ENCODE assay signal across 11 mouse cellular contexts in the genomic region with DNA sequence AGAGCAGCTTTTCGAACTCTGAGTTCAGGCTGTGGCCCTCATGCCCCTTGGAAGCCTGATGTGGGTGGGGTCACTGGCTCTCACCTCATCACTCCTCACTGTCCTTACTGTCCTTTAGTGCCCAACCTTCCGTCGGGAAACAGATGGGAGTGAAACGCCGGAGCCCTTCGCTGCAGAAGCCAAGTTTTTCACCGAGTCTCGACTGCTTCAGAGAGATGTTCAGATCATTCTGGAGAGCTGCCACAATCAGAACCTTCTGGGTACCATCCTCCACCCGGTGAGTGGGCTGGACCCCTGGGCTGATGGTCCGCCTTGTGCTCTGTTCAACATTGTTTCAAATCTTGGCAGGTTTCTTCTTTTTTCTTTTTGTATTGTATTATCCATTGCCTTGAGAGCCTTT.
A peak's percentile ranks its signal among the peaks of the same experiment; 100 is the strongest.
DNase-seq lines count a peak whose midpoint lies in the region.
"Had no signal": no experiment of that assay in that cellular context is flagged by ENCODE, and none has a peak within 500 bp of the region (broad histone marks: within the 10 kb centered on the region; RNA-seq: fewer than 3 reads in every experiment).

No protein-coding gene starts in this region.

- peak; percentile 52 to 53 for DNase-seq in cerebellum, postnatal 10 days
- no peak for DNase-seq in cerebellum, adult 9-11 months
- DNase-seq in testis, postnatal 14 days (ENCODE audit: low spot score), result peak; percentile 27
- no peak for DNase-seq in testis, postnatal 10 days (ENCODE audit: low spot score)
- DNase-seq: adrenal gland, adult 8-10 months; adrenal gland, postnatal 10 days; adrenal gland, postnatal 14 days; adrenal gland, postnatal 25 days; B cell, adult 2 months; cerebellum, adult 11 months; cerebellum, adult 11-12 months had no signal

Comparison
In these comparisons a context has a peak if more than half of its experiments do, and no peak if none do; other contexts are left out.
1. DNase-seq: peak in cerebellum, postnatal 10 days (2 of 2) and testis, postnatal 14 days (single experiment); none in cerebellum, adult 9-11 months (single experiment) and testis, postnatal 10 days (single experiment).